Mouse (Mus musculus): ENCODE results near the gene Gtf2h1.

DNA sequence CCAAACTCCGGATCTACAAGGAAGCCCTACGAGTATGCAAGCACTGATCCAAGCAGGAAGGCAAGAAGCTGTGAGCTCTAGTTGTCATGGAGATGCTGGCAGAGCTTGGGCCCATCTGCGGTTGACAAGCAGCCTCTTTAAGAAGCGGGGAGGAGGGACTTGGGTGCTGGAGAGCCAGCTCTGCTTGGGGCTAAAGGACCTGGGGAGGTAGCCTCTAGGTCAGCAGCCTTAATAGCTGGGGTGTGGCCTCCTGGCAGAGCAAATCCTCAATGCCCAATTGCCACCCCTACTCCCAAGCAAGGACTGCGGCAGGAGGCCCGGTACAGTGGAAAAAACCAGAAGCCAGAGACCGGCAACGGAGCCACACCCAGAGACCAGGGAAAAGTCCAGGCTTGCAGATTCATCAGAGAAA lies 43.0 kb downstream of the Gtf2h1 start:
- TF ChIP-seq CTCF (conservative IDR thresholded peaks at IDR 0.05; ENCODE audit: low read length) (no peak), NANOG (IDR thresholded peaks at IDR 0.05; ENCODE audit: borderline replicate concordance, low read length) (no peak)
